Mouse (Mus musculus): Measurements from ENCODE around the gene Zc4h2.

Gene Zc4h2

GRCm38 (mm10) chrX:95657804-95658599, at the start of gene Zc4h2:
TSS of gene Zc4h2 (minus strand) at chrX:95658509.
- peak; percentile 36 for DNase-seq (ENCODE audit: low spot score)

GRCm38 (mm10) chrX:95687119-95687518, 28.8 kb upstream of the Zc4h2 start:
- no peak for DNase-seq (ENCODE audit: low spot score)

DNA sequence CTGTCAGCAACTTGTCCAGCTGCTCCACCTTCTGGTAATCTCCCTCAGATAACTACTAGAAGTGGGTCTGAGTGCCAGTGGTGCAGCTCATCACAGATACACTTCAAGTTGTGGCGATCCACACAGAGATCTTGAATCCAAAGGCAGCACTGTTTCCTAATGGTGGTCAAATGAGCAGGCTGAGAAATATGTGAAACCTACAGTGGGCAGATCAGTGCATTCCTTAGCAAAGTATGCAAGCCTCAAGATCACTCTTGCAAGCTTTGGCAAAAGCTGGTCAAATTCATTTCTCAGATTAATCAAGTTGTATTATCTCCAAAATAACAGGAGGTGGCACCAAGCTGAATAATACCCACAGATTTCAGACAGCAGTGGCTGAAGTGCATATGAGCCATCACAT, 23.9 kb upstream of the Zc4h2 start:
- DNase-seq (ENCODE audit: low spot score), result no peak

DNA sequence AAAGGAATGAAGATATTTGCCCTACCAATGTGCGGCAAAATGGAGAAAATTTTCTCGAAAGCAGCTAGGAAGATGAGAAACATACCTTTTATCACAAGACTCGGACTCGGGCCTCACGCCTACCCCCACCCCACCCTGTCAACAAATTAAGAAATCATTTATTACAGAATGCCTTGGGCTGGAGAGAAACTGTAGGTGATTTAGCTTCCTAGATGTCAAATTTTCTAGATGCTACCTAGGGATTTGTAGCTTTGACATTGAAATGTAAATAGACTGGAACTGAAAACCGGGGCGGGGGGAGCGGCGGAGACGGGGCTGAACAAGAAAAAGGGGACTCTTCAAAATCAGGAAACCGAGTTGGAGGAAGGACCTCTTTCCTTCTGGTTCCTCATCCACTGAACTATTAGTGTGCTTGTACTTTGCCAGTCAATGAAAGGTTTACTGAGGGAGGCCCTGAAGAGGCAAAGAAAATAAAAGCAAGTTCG, 333 bp upstream of the Zc4h2 start:
- DNase-seq (ENCODE audit: low spot score), result no peak

- no peak for DNase-seq (ENCODE audit: low spot score)
Measured at GRCm38 (mm10) chrX:95600609-95601008, 57.7 kb downstream of the Zc4h2 start.
